Mouse (Mus musculus): ENCODE data around the gene Mmrn2. TPM values are rescaled to one million over a fixed set of nuclear protein-coding genes. Genes with fewer than 3 reads are reported as not detected.

The Mmrn2 gene
- total RNA-seq (2021), result 10 to 100 TPM; 25.2 to 34.6 TPM
- long read RNA-seq, experiment 1, transcript Mmrn2-201 (7 exons, 3,974 nt), result major isoform, 16 of 30 reads
- long read RNA-seq, experiment 1, partial matches to known transcripts, result 13 of 30 reads
- long read RNA-seq, experiment 1, other reads (novel, unspliced or antisense), result 1 of 30 reads
- long read RNA-seq, experiment 2, transcript Mmrn2-201 (7 exons, 3,974 nt), result major isoform, 9 of 12 reads
- long read RNA-seq, experiment 2, partial matches to known transcripts, result 2 of 12 reads
- long read RNA-seq, experiment 2, other reads (novel, unspliced or antisense), result 1 of 12 reads

- DNase-seq, result no peak
These were observed at the start of gene Mmrn2 for GRCm38 (mm10) chr14:34375415-34375904. TSS of gene Mmrn2 (plus strand) at chr14:34375465.

GRCm38 (mm10) chr14:34326606-34327005 lies 48.7 kb upstream of the Mmrn2 start:
- DNase-seq, result no peak

GRCm38 (mm10) chr14:34327618-34328017 lies 47.6 kb upstream of the Mmrn2 start:
- DNase-seq, result no peak

GRCm38 (mm10) chr14:34330657-34331158 lies 44.6 kb upstream of the Mmrn2 start:
- no peak for DNase-seq

GRCm38 (mm10) chr14:34331886-34332285 lies 43.4 kb upstream of the Mmrn2 start:
- DNase-seq, result no peak

- DNase-seq, result no peak
These were observed 42.8 kb upstream of the Mmrn2 start for GRCm38 (mm10) chr14:34332476-34332875.

- no peak for DNase-seq
These were observed 35.8 kb upstream of the Mmrn2 start for GRCm38 (mm10) chr14:34339446-34339845.

GRCm38 (mm10) chr14:34341993-34342392 lies 33.3 kb upstream of the Mmrn2 start:
- no peak for DNase-seq

- DNase-seq, result no peak
These were observed 32.2 kb upstream of the Mmrn2 start for GRCm38 (mm10) chr14:34343078-34343477.

GRCm38 (mm10) chr14:34344361-34344760 lies 30.9 kb upstream of the Mmrn2 start:
- no peak for DNase-seq

- DNase-seq, result no peak
These were observed 29.3 kb upstream of the Mmrn2 start for GRCm38 (mm10) chr14:34345771-34346566.

GRCm38 (mm10) chr14:34347084-34347483 lies 28.2 kb upstream of the Mmrn2 start:
- DNase-seq, result no peak

GRCm38 (mm10) chr14:34348301-34348700 lies 27.0 kb upstream of the Mmrn2 start:
- DNase-seq, result no peak

GRCm38 (mm10) chr14:34349007-34349406 lies 26.3 kb upstream of the Mmrn2 start:
- no peak for DNase-seq

GRCm38 (mm10) chr14:34351660-34352059 lies 23.6 kb upstream of the Mmrn2 start:
- DNase-seq, result no peak

GRCm38 (mm10) chr14:34352523-34352922 lies 22.7 kb upstream of the Mmrn2 start:
- no peak for DNase-seq

- no peak for DNase-seq
These were observed 21.9 kb upstream of the Mmrn2 start for GRCm38 (mm10) chr14:34353326-34353725.

- DNase-seq, result no peak
These were observed 20.8 kb upstream of the Mmrn2 start for GRCm38 (mm10) chr14:34354456-34354855.

GRCm38 (mm10) chr14:34355301-34355700 lies 20.0 kb upstream of the Mmrn2 start, which contains the start of gene Fam25c:
TSS of gene Fam25c (minus strand) at chr14:34355433.
- DNase-seq, result no peak

GRCm38 (mm10) chr14:34357671-34358455 lies 17.4 kb upstream of the Mmrn2 start:
- DNase-seq, result no peak

GRCm38 (mm10) chr14:34359676-34360244 lies 15.5 kb upstream of the Mmrn2 start:
- no peak for DNase-seq

- no peak for DNase-seq
These were observed 15.0 kb upstream of the Mmrn2 start for GRCm38 (mm10) chr14:34360251-34360650.

Data from adrenal gland, postnatal 10 days (tissue).